16 mouse cellular contexts compared by ENCODE assay signal in genomic region chr17:75122584-75123282, GRCm38 (mm10).
DNase-seq lines count a peak whose midpoint lies in the region; ATAC-seq and TF ChIP-seq lines count a peak whose summit lies in the region.
"Had no signal": no experiment of that assay in that cellular context is flagged by ENCODE, and none has a peak within 500 bp of the region (broad histone marks: within the 10 kb centered on the region; RNA-seq: fewer than 3 reads in every experiment).

No protein-coding gene starts in this region.

- no peaks in the 10 kb centered on the region for H3K27me3 ChIP-seq in embryonic facial prominence, embryonic 11.5 days (ENCODE audit: control insufficient read depth, insufficient read depth, low read length)
- H3K27me3 ChIP-seq in embryonic facial prominence, embryonic 10.5 days (replicated peaks; ENCODE audit: low read depth, poor library complexity, severe bottlenecking): no peaks in the 10 kb centered on the region
- H3K27me3 ChIP-seq in hindbrain, postnatal 0 days (ENCODE audit: insufficient read depth, low read length): no peaks in the 10 kb centered on the region
- no peaks in the 10 kb centered on the region for H3K27me3 ChIP-seq in hindbrain, embryonic 12.5 days
- no peaks in the 10 kb centered on the region for H3K27me3 ChIP-seq in lung, postnatal 0 days (replicated peaks; ENCODE audit: insufficient read depth, low read length)
- no peaks in the 10 kb centered on the region for H3K27me3 ChIP-seq in limb, embryonic 15.5 days
- H3K27me3 ChIP-seq: liver, embryonic 13.5 days had no signal

- TF ChIP-seq EP300 in lung, postnatal 0 days (IDR thresholded peaks at IDR 0.05): no peak

- WGBS in embryonic facial prominence, embryonic 11.5 days: 73% methylated on average over 8 of the region's 8 CpGs
- WGBS in embryonic facial prominence, embryonic 10.5 days: 81% methylated on average over 8 of the region's 8 CpGs
- 74% methylated on average over 8 of the region's 8 CpGs for WGBS in hindbrain, postnatal 0 days
- 72% methylated on average over 8 of the region's 8 CpGs for WGBS in hindbrain, embryonic 12.5 days
- whole genome bisulfite sequencing in lung, postnatal 0 days: 59% methylated on average over 8 of the region's 8 CpGs
- WGBS in limb, embryonic 15.5 days: 64% methylated on average over 8 of the region's 8 CpGs

- peak; percentile 55 for TF ChIP-seq CTCF in hindbrain, postnatal 0 days (IDR thresholded peaks at IDR 0.05; ENCODE audit: low read depth)
- TF ChIP-seq CTCF in lung, postnatal 0 days (IDR thresholded peaks at IDR 0.05): peak; percentile 45

- H3K9me3 ChIP-seq in embryonic facial prominence, embryonic 11.5 days (replicated peaks; ENCODE audit: control insufficient read depth, low read length): no peaks in the 10 kb centered on the region
- H3K9me3 ChIP-seq in embryonic facial prominence, embryonic 10.5 days: no peaks in the 10 kb centered on the region
- no peaks in the 10 kb centered on the region for H3K9me3 ChIP-seq in hindbrain, postnatal 0 days (ENCODE audit: low read length)
- H3K9me3 ChIP-seq in hindbrain, embryonic 12.5 days (replicated peaks): no peaks in the 10 kb centered on the region
- no peaks in the 10 kb centered on the region for H3K9me3 ChIP-seq in lung, postnatal 0 days (ENCODE audit: low read length)
- no peaks in the 10 kb centered on the region for H3K9me3 ChIP-seq in limb, embryonic 15.5 days
- H3K9me3 ChIP-seq: liver, embryonic 13.5 days had no signal

- H3K9ac ChIP-seq in embryonic facial prominence, embryonic 11.5 days (replicated peaks; ENCODE audit: low read length): no peak overlapping the region
- no peak overlapping the region for H3K9ac ChIP-seq in hindbrain, postnatal 0 days (replicated peaks; ENCODE audit: low read length)
- H3K9ac ChIP-seq in hindbrain, embryonic 12.5 days: no peak overlapping the region
- H3K9ac ChIP-seq in lung, postnatal 0 days (replicated peaks; ENCODE audit: low read depth): no peak overlapping the region
- H3K9ac ChIP-seq in limb, embryonic 15.5 days: no peak overlapping the region
- H3K9ac ChIP-seq: liver, embryonic 13.5 days had no signal

- H3K4me3 ChIP-seq in embryonic facial prominence, embryonic 11.5 days (ENCODE audit: low read depth, low read length): no peak overlapping the region
- no peak overlapping the region for H3K4me3 ChIP-seq in embryonic facial prominence, embryonic 10.5 days
- H3K4me3 ChIP-seq in hindbrain, postnatal 0 days (ENCODE audit: low read length): no peak overlapping the region
- H3K4me3 ChIP-seq in hindbrain, embryonic 12.5 days: no peak overlapping the region
- H3K4me3 ChIP-seq in lung, postnatal 0 days (ENCODE audit: low read depth, low read length): no peak overlapping the region
- H3K4me3 ChIP-seq in limb, embryonic 15.5 days: no peak overlapping the region
- H3K4me3 ChIP-seq: liver, embryonic 13.5 days had no signal

- no peaks in the 10 kb centered on the region for H3K4me1 ChIP-seq in embryonic facial prominence, embryonic 11.5 days (ENCODE audit: control insufficient read depth, insufficient read depth, low read length)
- peaks cover 3% of the 10 kb centered on the region for H3K4me1 ChIP-seq in embryonic facial prominence, embryonic 10.5 days
- H3K4me1 ChIP-seq in hindbrain, postnatal 0 days (ENCODE audit: insufficient read depth, low read length): no peaks in the 10 kb centered on the region
- H3K4me1 ChIP-seq in hindbrain, embryonic 12.5 days: no peaks in the 10 kb centered on the region
- peaks cover 4% of the 10 kb centered on the region; the same call in 1 of the 2 replicates for H3K4me1 ChIP-seq in lung, postnatal 0 days (ENCODE audit: insufficient read depth, low read depth, low read length)
- peaks cover 14% of the 10 kb centered on the region; the same call in 1 of the 2 replicates for H3K4me1 ChIP-seq in limb, embryonic 15.5 days

- H3K4me2 ChIP-seq in embryonic facial prominence, embryonic 11.5 days (ENCODE audit: low read depth, low read length): no peak overlapping the region
- no peak overlapping the region for H3K4me2 ChIP-seq in hindbrain, postnatal 0 days (ENCODE audit: low read depth, low read length)
- H3K4me2 ChIP-seq in hindbrain, embryonic 12.5 days (replicated peaks): no peak overlapping the region
- H3K4me2 ChIP-seq in lung, postnatal 0 days (replicated peaks; ENCODE audit: low read depth, low read length): no peak overlapping the region
- H3K4me2 ChIP-seq in limb, embryonic 15.5 days: no peak overlapping the region
- H3K4me2 ChIP-seq: liver, embryonic 13.5 days had no signal

- no peak; the same call in 1 of the 2 replicates for ATAC-seq in embryonic facial prominence, embryonic 11.5 days (replicated peaks; ENCODE audit: insufficient number of reproducible peaks, low FRiP score, low TSS enrichment, low read depth)
- ATAC-seq in hindbrain, postnatal 0 days: no peak
- no peak for ATAC-seq in hindbrain, embryonic 12.5 days (ENCODE audit: low FRiP score)
- no peak for ATAC-seq in lung, postnatal 0 days
- no peak for ATAC-seq in limb, embryonic 15.5 days (ENCODE audit: insufficient number of reproducible peaks, low FRiP score, low TSS enrichment, low read depth)

- DNase-seq in embryonic facial prominence, embryonic 11.5 days (ENCODE audit: low spot score): peak; percentile 43
- no peak for DNase-seq in embryonic facial prominence, embryonic 10.5 days (ENCODE audit: low spot score)
- DNase-seq in hindbrain, postnatal 0 days (ENCODE audit: low spot score): peak; percentile 28
- DNase-seq in lung, postnatal 0 days (ENCODE audit: low spot score): no peak
- no peak for DNase-seq in lung, postnatal 25 days (ENCODE audit: low spot score)
- DNase-seq in retina, embryonic 14.5 days (ENCODE audit: low spot score): no peak
- DNase-seq: B cell, adult 2 months; heart, postnatal 10 days; kidney, adult 2 months; liver, embryonic 13.5 days; lung, postnatal 4 days; retina, postnatal 1 day; spleen, adult 18-20 months; thymus, postnatal 4 days had no signal

- H3K27ac ChIP-seq in embryonic facial prominence, embryonic 11.5 days (replicated peaks; ENCODE audit: low read depth, low read length): no peak overlapping the region
- no peak overlapping the region for H3K27ac ChIP-seq in embryonic facial prominence, embryonic 10.5 days (replicated peaks)
- no peak overlapping the region for H3K27ac ChIP-seq in hindbrain, postnatal 0 days
- H3K27ac ChIP-seq in hindbrain, embryonic 12.5 days: no peak overlapping the region
- no peak overlapping the region for H3K27ac ChIP-seq in lung, postnatal 0 days (ENCODE audit: low read length)
- peak overlapping the region; percentile 33; the same call in 1 of the 2 replicates for H3K27ac ChIP-seq in limb, embryonic 15.5 days
- H3K27ac ChIP-seq: liver, embryonic 13.5 days had no signal

- no peaks in the 10 kb centered on the region for H3K36me3 ChIP-seq in embryonic facial prominence, embryonic 11.5 days (replicated peaks; ENCODE audit: control insufficient read depth, insufficient read depth, low read depth, low read length)
- no peaks in the 10 kb centered on the region for H3K36me3 ChIP-seq in embryonic facial prominence, embryonic 10.5 days (replicated peaks)
- H3K36me3 ChIP-seq in hindbrain, postnatal 0 days (ENCODE audit: insufficient read depth, low read length): no peaks in the 10 kb centered on the region
- H3K36me3 ChIP-seq in hindbrain, embryonic 12.5 days: no peaks in the 10 kb centered on the region
- H3K36me3 ChIP-seq in lung, postnatal 0 days (ENCODE audit: insufficient read depth, low read length): no peaks in the 10 kb centered on the region
- H3K36me3 ChIP-seq in limb, embryonic 15.5 days: no peaks in the 10 kb centered on the region
- H3K36me3 ChIP-seq: liver, embryonic 13.5 days had no signal

Comparison
In these comparisons a context has a peak if more than half of its experiments do, and no peak if none do; other contexts are left out.
1. DNase-seq: peak in embryonic facial prominence, embryonic 11.5 days (single experiment) and hindbrain, postnatal 0 days (single experiment); none in embryonic facial prominence, embryonic 10.5 days (single experiment), lung, postnatal 0 days (single experiment), lung, postnatal 25 days (single experiment) and retina, embryonic 14.5 days (single experiment).